Mouse (Mus musculus): Measurements from ENCODE around the gene Tmem35b. TPM values are rescaled to one million over a fixed set of nuclear protein-coding genes. Genes with fewer than 3 reads are reported as not detected.

Gene Tmem35b
- polyA plus RNA-seq, 1 experiment from 2014 or later: 16.4 TPM

- no peak for ATAC-seq (ENCODE audit: low read depth)
- Histone ChIP-seq H3K4me3 (ENCODE audit: low read depth, low read length) (no peak overlapping the region), H3K4me2 (ENCODE audit: low read depth, low read length) (no peak overlapping the region), H3K27me3 (ENCODE audit: control insufficient read depth, insufficient read depth, low read length) (no peaks in the 10 kb centered on the region), H3K4me1 (ENCODE audit: control insufficient read depth, insufficient read depth, low read length) (no peaks in the 10 kb centered on the region), H3K9me3 (ENCODE audit: control insufficient read depth, low read length) (peaks cover 4% of the 10 kb centered on the region; the same call in 1 of the 2 replicates), H3K36me3 (ENCODE audit: control insufficient read depth, insufficient read depth, low read length) (peaks cover 13% of the 10 kb centered on the region), H3K27ac (ENCODE audit: low read depth, low read length) (no peak overlapping the region), H3K9ac (replicated peaks; ENCODE audit: low read depth, low read length) (no peak overlapping the region)
- 96% methylated on average over 4 of the region's 4 CpGs for WGBS
Measured at GRCm38 (mm10) chr4:127107566-127107965, 15.9 kb upstream of the Tmem35b start.

GRCm38 (mm10) chr4:127110570-127110969 is 12.9 kb upstream of the Tmem35b start:
- H3K36me3 ChIP-seq (ENCODE audit: control insufficient read depth, insufficient read depth, low read length): peaks cover 13% of the 10 kb centered on the region
- no peak for ATAC-seq (ENCODE audit: low read depth)
- H3K27me3 ChIP-seq (ENCODE audit: control insufficient read depth, insufficient read depth, low read length): no peaks in the 10 kb centered on the region
- no peaks in the 10 kb centered on the region for H3K4me1 ChIP-seq (ENCODE audit: control insufficient read depth, insufficient read depth, low read length)
- no peak overlapping the region for H3K4me2 ChIP-seq (ENCODE audit: low read depth, low read length)
- no peak overlapping the region for H3K4me3 ChIP-seq (ENCODE audit: low read depth, low read length)
- 81% methylated on average over 4 of the region's 4 CpGs for WGBS
- H3K9me3 ChIP-seq (ENCODE audit: control insufficient read depth, low read length): peaks cover 4% of the 10 kb centered on the region; the same call in 1 of the 2 replicates
- no peak overlapping the region for H3K27ac ChIP-seq (ENCODE audit: low read depth, low read length)
- no peak overlapping the region for H3K9ac ChIP-seq (replicated peaks; ENCODE audit: low read depth, low read length)

- no peaks in the 10 kb centered on the region for H3K9me3 ChIP-seq (ENCODE audit: control insufficient read depth, low read length)
- H3K4me2 ChIP-seq (ENCODE audit: low read depth, low read length): no peak overlapping the region
- WGBS: 93% methylated on average over 1 of the region's 1 CpGs
Measured at GRCm38 (mm10) chr4:127124331-127124730, 840 bp downstream of the Tmem35b start.

GRCm38 (mm10) chr4:127125834-127126463 is 2.5 kb downstream of the Tmem35b start:
- H3K4me3 ChIP-seq (ENCODE audit: low read depth, low read length): peak overlapping the region; percentile 50
- no peaks in the 10 kb centered on the region for H3K9me3 ChIP-seq (ENCODE audit: control insufficient read depth, low read length)
- H3K4me2 ChIP-seq (ENCODE audit: low read depth, low read length): peak overlapping the region; percentile 73
- H3K27ac ChIP-seq (ENCODE audit: low read depth, low read length): no peak overlapping the region
- WGBS: 1% methylated on average over 35 of the region's 35 CpGs
- ATAC-seq (ENCODE audit: low read depth): peak; percentile 93
- H3K4me1 ChIP-seq (ENCODE audit: control insufficient read depth, insufficient read depth, low read length): peaks cover 6% of the 10 kb centered on the region; the same call in 1 of the 2 replicates
- peaks cover 4% of the 10 kb centered on the region; the same call in 1 of the 2 replicates for H3K36me3 ChIP-seq (ENCODE audit: control insufficient read depth, insufficient read depth, low read length)
- peak overlapping the region; percentile 64 for H3K9ac ChIP-seq (replicated peaks; ENCODE audit: low read depth, low read length)
- H3K27me3 ChIP-seq (ENCODE audit: control insufficient read depth, insufficient read depth, low read length): no peaks in the 10 kb centered on the region

More at GRCm38 (mm10) chr4:127124331-127124730, 840 bp downstream of the Tmem35b start:
- Histone ChIP-seq H3K9ac (replicated peaks; ENCODE audit: low read depth, low read length) (no peak overlapping the region), H3K36me3 (ENCODE audit: control insufficient read depth, insufficient read depth, low read length) (peaks cover 4% of the 10 kb centered on the region; the same call in 1 of the 2 replicates), H3K27me3 (ENCODE audit: control insufficient read depth, insufficient read depth, low read length) (no peaks in the 10 kb centered on the region), H3K4me1 (ENCODE audit: control insufficient read depth, insufficient read depth, low read length) (peaks cover 6% of the 10 kb centered on the region; the same call in 1 of the 2 replicates), H3K27ac (ENCODE audit: low read depth, low read length) (no peak overlapping the region), H3K4me3 (ENCODE audit: low read depth, low read length) (no peak overlapping the region)
- ATAC-seq (ENCODE audit: low read depth): no peak

GRCm38 (mm10) chr4:127134687-127135086 is 11.2 kb downstream of the Tmem35b start:
- H3K4me1 ChIP-seq (ENCODE audit: control insufficient read depth, insufficient read depth, low read length): no peaks in the 10 kb centered on the region
- no peaks in the 10 kb centered on the region for H3K27me3 ChIP-seq (ENCODE audit: control insufficient read depth, insufficient read depth, low read length)
- no peak overlapping the region for H3K4me3 ChIP-seq (ENCODE audit: low read depth, low read length)
- no peaks in the 10 kb centered on the region for H3K9me3 ChIP-seq (ENCODE audit: control insufficient read depth, low read length)
- no peak for ATAC-seq (ENCODE audit: low read depth)
- no peak overlapping the region for H3K9ac ChIP-seq (replicated peaks; ENCODE audit: low read depth, low read length)
- no peak overlapping the region for H3K4me2 ChIP-seq (ENCODE audit: low read depth, low read length)
- WGBS: 52% methylated on average over 1 of the region's 1 CpGs
- no peak overlapping the region for H3K27ac ChIP-seq (ENCODE audit: low read depth, low read length)
- H3K36me3 ChIP-seq (ENCODE audit: control insufficient read depth, insufficient read depth, low read length): no peaks in the 10 kb centered on the region

GRCm38 (mm10) chr4:127137591-127137990 is 14.1 kb downstream of the Tmem35b start:
- H3K9ac ChIP-seq (replicated peaks; ENCODE audit: low read depth, low read length): no peak overlapping the region
- no peak overlapping the region for H3K27ac ChIP-seq (ENCODE audit: low read depth, low read length)
- no peak overlapping the region for H3K4me2 ChIP-seq (ENCODE audit: low read depth, low read length)
- H3K27me3 ChIP-seq (ENCODE audit: control insufficient read depth, insufficient read depth, low read length): no peaks in the 10 kb centered on the region
- H3K36me3 ChIP-seq (ENCODE audit: control insufficient read depth, insufficient read depth, low read length): no peaks in the 10 kb centered on the region
- no peak for ATAC-seq (ENCODE audit: low read depth)
- no peak overlapping the region for H3K4me3 ChIP-seq (ENCODE audit: low read depth, low read length)
- no peaks in the 10 kb centered on the region for H3K9me3 ChIP-seq (ENCODE audit: control insufficient read depth, low read length)
- no peaks in the 10 kb centered on the region for H3K4me1 ChIP-seq (ENCODE audit: control insufficient read depth, insufficient read depth, low read length)
- WGBS: 83% methylated on average over 5 of the region's 5 CpGs

DNA sequence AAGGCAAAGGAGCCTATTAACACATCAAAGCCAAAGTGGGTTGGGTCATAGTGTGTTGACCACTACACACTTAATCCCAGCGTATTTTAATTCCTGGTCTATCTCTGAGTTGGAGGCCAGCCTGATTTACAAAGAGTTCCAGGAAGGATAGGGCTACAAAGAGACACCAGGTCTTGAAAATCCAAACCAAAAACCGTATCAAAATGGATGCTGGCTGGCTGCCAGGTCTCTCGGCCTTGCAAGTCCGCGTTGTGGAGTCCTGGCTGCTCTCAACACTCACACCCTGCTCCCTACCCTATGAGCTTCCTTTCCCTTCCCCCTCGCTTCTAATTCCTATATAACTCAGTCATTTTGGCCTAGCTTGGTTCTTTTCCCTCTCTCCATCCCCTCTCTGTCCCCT is 15.0 kb downstream of the Tmem35b start:
- H3K27me3 ChIP-seq (ENCODE audit: control insufficient read depth, insufficient read depth, low read length): no peaks in the 10 kb centered on the region
- no peak overlapping the region for H3K4me3 ChIP-seq (ENCODE audit: low read depth, low read length)
- H3K9ac ChIP-seq (replicated peaks; ENCODE audit: low read depth, low read length): no peak overlapping the region
- H3K36me3 ChIP-seq (ENCODE audit: control insufficient read depth, insufficient read depth, low read length): no peaks in the 10 kb centered on the region
- no peak for ATAC-seq (ENCODE audit: low read depth)
- H3K27ac ChIP-seq (ENCODE audit: low read depth, low read length): no peak overlapping the region
- H3K4me2 ChIP-seq (ENCODE audit: low read depth, low read length): no peak overlapping the region
- 37% methylated on average over 6 of the region's 6 CpGs for WGBS
- H3K9me3 ChIP-seq (ENCODE audit: control insufficient read depth, low read length): no peaks in the 10 kb centered on the region
- H3K4me1 ChIP-seq (ENCODE audit: control insufficient read depth, insufficient read depth, low read length): no peaks in the 10 kb centered on the region

DNA sequence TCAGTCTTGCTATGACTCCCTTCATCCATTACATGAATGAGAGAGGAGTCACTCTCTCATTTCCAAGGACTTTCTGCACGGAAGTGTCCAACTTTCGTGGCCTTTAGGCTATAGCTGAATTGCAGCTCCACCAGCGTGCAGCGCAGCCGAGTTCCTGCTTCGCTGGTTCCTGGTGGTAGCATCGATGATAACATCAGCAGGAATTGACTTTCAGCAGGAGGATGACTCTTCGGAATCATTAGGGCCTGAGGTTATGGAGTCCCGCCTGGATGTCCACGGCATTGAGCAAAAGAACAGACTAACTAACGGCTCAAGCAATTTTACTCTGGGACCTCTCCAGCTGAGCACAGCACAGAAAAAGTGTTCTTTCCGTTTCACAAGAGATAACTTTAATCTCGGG is 26.5 kb downstream of the Tmem35b start:
- 89% methylated on average over 13 of the region's 13 CpGs for WGBS
- ATAC-seq (ENCODE audit: low read depth): no peak
- Histone ChIP-seq H3K27ac (ENCODE audit: low read depth, low read length) (no peak overlapping the region), H3K4me1 (ENCODE audit: control insufficient read depth, insufficient read depth, low read length) (no peaks in the 10 kb centered on the region), H3K36me3 (ENCODE audit: control insufficient read depth, insufficient read depth, low read length) (no peaks in the 10 kb centered on the region), H3K9ac (replicated peaks; ENCODE audit: low read depth, low read length) (no peak overlapping the region), H3K4me3 (ENCODE audit: low read depth, low read length) (no peak overlapping the region), H3K4me2 (ENCODE audit: low read depth, low read length) (no peak overlapping the region), H3K9me3 (ENCODE audit: control insufficient read depth, low read length) (no peaks in the 10 kb centered on the region), H3K27me3 (ENCODE audit: control insufficient read depth, insufficient read depth, low read length) (no peaks in the 10 kb centered on the region)

DNA sequence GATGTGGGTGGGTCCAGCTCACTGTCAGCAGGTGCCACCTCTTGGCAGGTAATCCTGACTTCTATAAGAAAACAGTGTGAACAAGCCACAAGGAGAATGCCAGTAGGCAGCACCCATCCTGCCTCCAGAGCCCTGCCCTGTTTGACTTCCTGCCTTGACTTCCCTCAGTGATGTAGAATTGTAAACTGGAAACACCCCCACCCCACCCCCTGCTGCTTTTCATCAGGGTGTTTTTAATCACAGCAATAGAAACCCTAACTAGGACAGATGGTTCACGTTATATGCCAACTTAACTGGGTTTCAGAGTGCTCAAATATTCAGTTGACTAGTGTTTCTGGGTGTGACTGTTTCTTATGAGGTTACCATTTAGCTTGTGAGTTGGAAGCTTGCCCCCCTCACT is 29.9 kb downstream of the Tmem35b start:
- Histone ChIP-seq H3K4me3 (ENCODE audit: low read depth, low read length) (no peak overlapping the region), H3K4me1 (ENCODE audit: control insufficient read depth, insufficient read depth, low read length) (no peaks in the 10 kb centered on the region), H3K4me2 (ENCODE audit: low read depth, low read length) (no peak overlapping the region), H3K27ac (ENCODE audit: low read depth, low read length) (no peak overlapping the region), H3K9ac (replicated peaks; ENCODE audit: low read depth, low read length) (no peak overlapping the region), H3K9me3 (ENCODE audit: control insufficient read depth, low read length) (no peaks in the 10 kb centered on the region), H3K36me3 (ENCODE audit: control insufficient read depth, insufficient read depth, low read length) (no peaks in the 10 kb centered on the region), H3K27me3 (ENCODE audit: control insufficient read depth, insufficient read depth, low read length) (no peaks in the 10 kb centered on the region)
- 57% methylated on average over 1 of the region's 1 CpGs for WGBS
- no peak for ATAC-seq (ENCODE audit: low read depth)

Measured in neural tube, embryonic 14.5 days (tissue).